Mouse (Mus musculus): ENCODE data around the gene Npvf.
"Not testable (repeated sequence)": the region's sequence is repeated elsewhere in the genome, so short reads cannot be mapped to it uniquely, and the experiment has no call there.

Gene Npvf

GRCm38 (mm10) chr6:50655925-50656324 is 1.7 kb upstream of the Npvf start:
- no peak for TF ChIP-seq POU5F1 (IDR thresholded peaks at IDR 0.05; ENCODE audit: borderline replicate concordance, low read length)
- TF ChIP-seq CTCF (conservative IDR thresholded peaks at IDR 0.05; ENCODE audit: low read length): no peak
- TF ChIP-seq NANOG (IDR thresholded peaks at IDR 0.05; ENCODE audit: borderline replicate concordance, low read length): no peak
- H3K27me3 ChIP-seq (ENCODE audit: insufficient read depth, low read length): no peaks in the 10 kb centered on the region
- H3K4me1 ChIP-seq (replicated peaks; ENCODE audit: low read depth, low read length): no peaks in the 10 kb centered on the region
- H3K36me3 ChIP-seq (ENCODE audit: insufficient read depth, low read length): no peaks in the 10 kb centered on the region
- H3K9me3 ChIP-seq (ENCODE audit: low read length): peaks cover 58% of the 10 kb centered on the region
- no peak overlapping the region for H3K4me3 ChIP-seq (replicated peaks; ENCODE audit: low read length)

DNA sequence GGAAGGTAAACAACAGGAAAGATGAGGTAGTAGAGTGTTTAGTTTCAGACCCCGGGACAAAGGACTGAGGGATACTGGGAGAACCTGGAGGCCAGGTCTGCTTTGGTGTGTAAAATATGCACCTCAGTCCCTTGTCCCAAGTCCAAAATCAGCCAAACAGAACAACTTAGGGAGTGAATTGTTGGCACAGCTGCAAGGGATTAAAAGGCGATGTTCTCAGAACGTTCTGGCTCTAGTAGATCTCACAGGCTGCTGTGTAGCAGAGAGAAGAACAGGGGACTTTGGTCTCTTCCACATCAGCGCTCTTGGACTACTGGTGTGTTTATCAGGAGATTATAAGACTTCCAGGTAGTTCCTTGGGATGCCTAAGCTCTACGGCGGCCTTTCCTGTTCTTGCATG is 6.6 kb downstream of the Npvf start:
- TF ChIP-seq NANOG (IDR thresholded peaks at IDR 0.05; ENCODE audit: borderline replicate concordance, low read length) (no peak), CTCF (conservative IDR thresholded peaks at IDR 0.05; ENCODE audit: low read length) (no peak)
- Histone ChIP-seq H3K4me3 (replicated peaks; ENCODE audit: low read length) (no peak overlapping the region), H3K9me3 (ENCODE audit: low read length) (peaks cover 58% of the 10 kb centered on the region), H3K36me3 (ENCODE audit: insufficient read depth, low read length) (no peaks in the 10 kb centered on the region), H3K27me3 (ENCODE audit: insufficient read depth, low read length) (no peaks in the 10 kb centered on the region), H3K4me1 (replicated peaks; ENCODE audit: low read depth, low read length) (no peaks in the 10 kb centered on the region)

- no peaks in the 10 kb centered on the region for H3K36me3 ChIP-seq (ENCODE audit: insufficient read depth, low read length)
- no peaks in the 10 kb centered on the region for H3K27me3 ChIP-seq (ENCODE audit: insufficient read depth, low read length)
- no peaks in the 10 kb centered on the region for H3K4me1 ChIP-seq (replicated peaks; ENCODE audit: low read depth, low read length)
- no peak for TF ChIP-seq POU5F1 (IDR thresholded peaks at IDR 0.05; ENCODE audit: borderline replicate concordance, low read length)
- TF ChIP-seq NANOG (IDR thresholded peaks at IDR 0.05; ENCODE audit: borderline replicate concordance, low read length): no peak
- TF ChIP-seq CTCF (conservative IDR thresholded peaks at IDR 0.05; ENCODE audit: low read length): no peak
- no peak overlapping the region for H3K4me3 ChIP-seq (replicated peaks; ENCODE audit: low read length)
- H3K9me3 ChIP-seq (ENCODE audit: low read length): peaks cover 68% of the 10 kb centered on the region
Observed at GRCm38 (mm10) chr6:50646659-50647058, 7.6 kb downstream of the Npvf start.

DNA sequence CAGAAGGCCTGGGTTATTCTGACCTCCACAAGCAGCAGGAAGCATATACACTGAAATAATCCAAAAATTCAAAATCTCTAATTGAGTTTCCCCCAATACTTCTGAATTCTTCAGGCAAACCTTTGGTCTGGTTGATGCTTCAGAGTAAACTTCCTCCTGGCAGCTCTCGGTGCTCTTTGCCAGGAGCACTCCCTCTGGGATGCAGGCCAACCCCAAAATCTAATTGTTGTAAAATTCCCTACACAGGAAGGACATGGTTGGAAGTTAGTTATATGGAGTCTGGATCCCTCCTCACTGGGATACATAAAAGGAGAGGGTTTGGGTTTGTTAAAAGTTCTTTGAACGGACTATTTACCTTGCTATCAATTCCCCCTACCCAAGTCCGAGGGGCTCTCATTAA is 9.5 kb downstream of the Npvf start:
- no peaks in the 10 kb centered on the region for H3K27me3 ChIP-seq (ENCODE audit: insufficient read depth, low read length)
- H3K4me1 ChIP-seq (replicated peaks; ENCODE audit: low read depth, low read length): no peaks in the 10 kb centered on the region
- TF ChIP-seq NANOG (IDR thresholded peaks at IDR 0.05; ENCODE audit: borderline replicate concordance, low read length) (no peak), POU5F1 (IDR thresholded peaks at IDR 0.05; ENCODE audit: borderline replicate concordance, low read length) (no peak), CTCF (conservative IDR thresholded peaks at IDR 0.05; ENCODE audit: low read length) (no peak)

GRCm38 (mm10) chr6:50641898-50642297 is 12.3 kb downstream of the Npvf start:
- Histone ChIP-seq H3K4me1 (replicated peaks; ENCODE audit: low read depth, low read length) (no peaks in the 10 kb centered on the region), H3K4me3 (replicated peaks; ENCODE audit: low read length) (no peak overlapping the region), H3K36me3 (ENCODE audit: insufficient read depth, low read length) (no peaks in the 10 kb centered on the region), H3K27me3 (ENCODE audit: insufficient read depth, low read length) (no peaks in the 10 kb centered on the region), H3K9me3 (ENCODE audit: low read length) (peaks cover 95% of the 10 kb centered on the region)
- TF ChIP-seq POU5F1 (IDR thresholded peaks at IDR 0.05; ENCODE audit: borderline replicate concordance, low read length): no peak
- TF ChIP-seq CTCF (conservative IDR thresholded peaks at IDR 0.05; ENCODE audit: low read length): no peak
- no peak for TF ChIP-seq NANOG (IDR thresholded peaks at IDR 0.05; ENCODE audit: borderline replicate concordance, low read length)

More for the DNA sequence above, 9.5 kb downstream of the Npvf start:
- Histone ChIP-seq H3K9me3 (ENCODE audit: low read length) (peaks cover 85% of the 10 kb centered on the region), H3K36me3 (ENCODE audit: insufficient read depth, low read length) (no peaks in the 10 kb centered on the region), H3K4me3 (replicated peaks; ENCODE audit: low read length) (no peak overlapping the region)

DNA sequence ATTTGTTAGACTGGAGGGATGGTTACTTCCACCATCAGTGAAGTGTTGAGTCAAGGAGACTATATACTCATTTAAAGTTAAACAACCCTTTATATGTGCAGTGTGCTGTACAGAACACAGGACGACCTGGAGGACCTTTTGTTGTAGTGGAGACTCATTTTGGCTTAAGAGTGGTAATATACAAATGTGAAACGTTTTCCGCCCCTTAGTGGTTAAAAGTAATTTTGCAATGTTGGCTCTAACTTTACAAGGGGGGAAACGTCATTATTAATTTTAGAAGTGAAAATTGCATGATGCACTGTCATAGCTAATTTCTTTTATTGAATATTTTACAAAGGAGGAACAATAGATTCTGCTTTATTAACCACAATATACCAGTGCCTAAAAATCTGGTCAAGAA is 13.9 kb downstream of the Npvf start:
- Histone ChIP-seq H3K4me1 (replicated peaks; ENCODE audit: low read depth, low read length) (no peaks in the 10 kb centered on the region), H3K9me3 (ENCODE audit: low read length) (peaks cover 89% of the 10 kb centered on the region), H3K36me3 (ENCODE audit: insufficient read depth, low read length) (no peaks in the 10 kb centered on the region), H3K27me3 (ENCODE audit: insufficient read depth, low read length) (no peaks in the 10 kb centered on the region), H3K4me3 (replicated peaks; ENCODE audit: low read length) (no peak overlapping the region)
- TF ChIP-seq NANOG (IDR thresholded peaks at IDR 0.05; ENCODE audit: borderline replicate concordance, low read length) (no peak), CTCF (conservative IDR thresholded peaks at IDR 0.05; ENCODE audit: low read length) (peak; percentile 29; the same call in 1 of the 2 replicates), POU5F1 (IDR thresholded peaks at IDR 0.05; ENCODE audit: borderline replicate concordance, low read length) (no peak)

DNA sequence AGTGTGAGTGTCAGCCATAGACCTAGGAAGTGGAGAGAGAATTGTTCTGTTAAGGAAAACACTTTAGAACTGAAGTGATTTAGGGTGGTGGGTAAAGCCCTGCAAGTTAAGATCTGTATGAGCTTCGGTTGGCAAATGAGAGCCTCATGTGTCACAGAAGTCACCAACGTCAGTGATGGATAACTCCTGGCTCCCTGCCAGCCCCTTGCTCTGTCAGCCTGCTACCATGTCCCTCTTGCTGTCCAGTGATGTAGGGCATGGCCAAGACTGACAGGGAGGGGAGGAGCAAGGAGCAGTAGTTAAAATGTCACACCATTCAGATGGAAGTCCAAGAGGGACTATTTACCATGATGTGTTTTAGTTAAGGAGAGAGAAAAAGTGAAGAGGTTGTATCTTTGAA is 14.6 kb downstream of the Npvf start:
- H3K4me3 ChIP-seq (replicated peaks; ENCODE audit: low read length): no peak overlapping the region
- TF ChIP-seq CTCF (conservative IDR thresholded peaks at IDR 0.05; ENCODE audit: low read length) (no peak), NANOG (IDR thresholded peaks at IDR 0.05; ENCODE audit: borderline replicate concordance, low read length) (no peak)
- H3K36me3 ChIP-seq (ENCODE audit: insufficient read depth, low read length): no peaks in the 10 kb centered on the region
- peaks cover 89% of the 10 kb centered on the region for H3K9me3 ChIP-seq (ENCODE audit: low read length)
- no peaks in the 10 kb centered on the region for H3K4me1 ChIP-seq (replicated peaks; ENCODE audit: low read depth, low read length)
- no peaks in the 10 kb centered on the region for H3K27me3 ChIP-seq (ENCODE audit: insufficient read depth, low read length)

DNA sequence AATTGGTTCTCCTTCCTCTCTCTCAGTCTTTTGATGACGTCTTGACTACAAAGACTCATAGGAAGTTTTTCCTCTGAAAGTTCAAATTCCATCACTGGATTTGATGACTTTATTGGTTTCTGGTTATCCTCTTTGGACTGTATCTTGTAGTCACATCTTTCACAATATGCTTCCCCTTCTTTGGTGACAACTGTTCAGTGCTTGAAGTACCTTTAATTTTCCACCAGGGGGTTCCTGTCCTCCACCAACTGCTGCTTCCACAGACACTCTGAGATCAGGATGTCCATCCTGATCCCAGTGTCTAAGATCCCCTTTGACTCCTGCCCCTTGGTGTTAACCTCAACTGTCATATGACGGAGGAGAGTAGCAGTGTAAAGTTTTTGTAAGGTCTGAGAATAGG is 28.1 kb downstream of the Npvf start:
- not testable (repeated sequence) for H3K27me3 ChIP-seq (ENCODE audit: insufficient read depth, low read length); H3K36me3 ChIP-seq (ENCODE audit: insufficient read depth, low read length); H3K4me1 ChIP-seq (replicated peaks; ENCODE audit: low read depth, low read length); H3K4me3 ChIP-seq (replicated peaks; ENCODE audit: low read length)
- peaks cover 31% of the 10 kb centered on the region for H3K9me3 ChIP-seq (ENCODE audit: low read length)

DNA sequence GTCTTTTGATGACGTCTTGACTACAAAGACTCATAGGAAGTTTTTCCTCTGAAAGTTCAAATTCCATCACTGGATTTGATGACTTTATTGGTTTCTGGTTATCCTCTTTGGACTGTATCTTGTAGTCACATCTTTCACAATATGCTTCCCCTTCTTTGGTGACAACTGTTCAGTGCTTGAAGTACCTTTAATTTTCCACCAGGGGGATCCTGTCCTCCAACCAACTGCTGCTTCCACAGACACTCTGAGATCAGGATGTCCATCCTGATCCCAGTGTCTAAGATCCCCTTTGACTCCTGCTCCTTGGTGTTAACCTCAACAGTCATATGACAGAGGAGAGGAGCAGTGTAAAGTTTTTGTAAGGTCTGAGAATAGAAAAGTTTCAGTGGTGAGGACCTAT is 36.0 kb downstream of the Npvf start:
- not testable (repeated sequence) for H3K27me3 ChIP-seq (ENCODE audit: insufficient read depth, low read length); H3K36me3 ChIP-seq (ENCODE audit: insufficient read depth, low read length); H3K4me3 ChIP-seq (replicated peaks; ENCODE audit: low read length); H3K9me3 ChIP-seq (ENCODE audit: low read length); H3K4me1 ChIP-seq (replicated peaks; ENCODE audit: low read depth, low read length)

All from E14TG2a.4 (cell line).